Mouse (Mus musculus) left cerebral cortex, adult 18-20 months (tissue): ENCODE measurements around the gene Sirt1. TPM values are rescaled to one million over a fixed set of nuclear protein-coding genes. Genes with fewer than 3 reads are reported as not detected.

ENCODE experiments used
- DNase-seq, 2 experiments: peaks; one replicate each; pipeline ENCODE4 v3.0.0; 2021 to 2022; ENCODE audit warnings: low spot score in 2 of 2, mixed read lengths in 1 of 2
- total RNA-seq, 2 experiments: library from RNA; stranded (reverse); gene quantifications; 2 replicates each; pipeline ENCODE4 v1.2.3; 2021

Gene Sirt1
- total RNA-seq, 2 experiments from 2014 or later = 15.1 to 16.6 TPM

- DNase-seq = peak; percentile 31 to 52
Observed at GRCm38 (mm10) chr10:63337951-63338836, 43.3 kb downstream of the Sirt1 start.

GRCm38 (mm10) chr10:63337326-63337725, 44.2 kb downstream of the Sirt1 start:
- no peak for DNase-seq

- no peak for DNase-seq
Observed at GRCm38 (mm10) chr10:63336901-63337300, 44.6 kb downstream of the Sirt1 start.

GRCm38 (mm10) chr10:63327091-63327490, 54.4 kb downstream of the Sirt1 start:
- DNase-seq = no peak

- DNase-seq = no peak
Observed at GRCm38 (mm10) chr10:63313726-63314125, 67.8 kb downstream of the Sirt1 start.

GRCm38 (mm10) chr10:63308582-63309366, 72.7 kb downstream of the Sirt1 start:
- DNase-seq = peak; percentile 85 to 88

- DNase-seq = no peak
Observed at GRCm38 (mm10) chr10:63302356-63302755, 79.1 kb downstream of the Sirt1 start.

GRCm38 (mm10) chr10:63282846-63283245, 98.7 kb downstream of the Sirt1 start:
- no peak for DNase-seq

GRCm38 (mm10) chr10:63282417-63282816, 99.1 kb downstream of the Sirt1 start:
- no peak for DNase-seq

- no peak for DNase-seq
Observed at GRCm38 (mm10) chr10:63279851-63280250, 101.7 kb downstream of the Sirt1 start.

- no peak for DNase-seq
Observed at GRCm38 (mm10) chr10:63277010-63277409, 104.5 kb downstream of the Sirt1 start.

GRCm38 (mm10) chr10:63272868-63273267, 108.6 kb downstream of the Sirt1 start:
- DNase-seq = no peak

- DNase-seq = no peak
Observed at GRCm38 (mm10) chr10:63272401-63272800, 109.1 kb downstream of the Sirt1 start.

Other genes starting within 250 kb of the Sirt1 start
- 1 to 10 TPM; 3.0 to 4.3 TPM for gene Mypn, start 177.8 kb downstream of the Sirt1 start, total RNA-seq
- gene Herc4, start 137.9 kb downstream of the Sirt1 start, total RNA-seq = 10 to 100 TPM; 52.9 to 53.9 TPM
- gene Dnajc12, start 739 bp upstream of the Sirt1 start, total RNA-seq = 10 to 100 TPM; 26.2 to 31.6 TPM
- not detected for gene Gm7075, start 40.1 kb upstream of the Sirt1 start, total RNA-seq
- 1 to 10 TPM; 1.8 to 2.4 TPM for gene Ctnna3, start 48.4 kb upstream of the Sirt1 start, total RNA-seq